Mouse (Mus musculus) hindbrain, embryonic 13.5 days (tissue): ENCODE measurements around the gene Bmp6. TPM values are rescaled to one million over a fixed set of nuclear protein-coding genes. Genes with fewer than 3 reads are reported as not detected.

Source experiments
- ATAC-seq: fragments of 200-750 bp; cut with Nextera tagmentation; 2 replicates; pipeline ENCODE4 v1.8.0; 2017; ENCODE audit warnings: moderate TSS enrichment; ENCODE audit not compliant: low FRiP score
- H3K27ac ChIP-seq: fragments of 300-500 bp; sonication (generic); 2 replicates; pipeline ENCODE4 v1.5.1; 2015; ENCODE audit warnings: inconsistent platforms, mild to moderate bottlenecking, moderate library complexity
- H3K27me3 ChIP-seq: fragments of 300-500 bp; sonication (generic); 2 replicates; pipeline ENCODE4 v1.6.1; 2015; ENCODE audit warnings: mild to moderate bottlenecking, inconsistent platforms
- H3K36me3 ChIP-seq: fragments of 300-500 bp; sonication (generic); 2 replicates; pipeline ENCODE4 v1.6.1; 2015; ENCODE audit warnings: mild to moderate bottlenecking, inconsistent platforms
- H3K4me1 ChIP-seq: fragments of 300-500 bp; sonication (generic); replicated peaks from 2 replicates; pipeline ENCODE4 v1.6.1; 2015; ENCODE audit warnings: inconsistent platforms
- H3K4me2 ChIP-seq: fragments of 300-500 bp; sonication (generic); 2 replicates; pipeline ENCODE4 v1.6.1; 2015; ENCODE audit warnings: inconsistent platforms, mild to moderate bottlenecking, moderate library complexity
- H3K4me3 ChIP-seq: fragments of 300-500 bp; sonication (generic); 2 replicates; pipeline ENCODE4 v1.5.1; 2015; ENCODE audit warnings: mild to moderate bottlenecking, inconsistent platforms
- H3K9ac ChIP-seq: fragments of 300-500 bp; sonication (generic); 2 replicates; pipeline ENCODE4 v1.6.1; 2015; ENCODE audit warnings: mild to moderate bottlenecking, inconsistent platforms
- H3K9me3 ChIP-seq: fragments of 300-500 bp; sonication (generic); 2 replicates; pipeline ENCODE4 v1.6.1; 2016; ENCODE audit warnings: inconsistent platforms
- WGBS: fragments of 180-500 bp; shearing (Covaris S2); methylation state at CpG from one replicate; pipeline ENCODE4 v1.1.7; 2015; 5-methylcytosine and 5-hydroxymethylcytosine counted together
- polyA plus RNA-seq: library from polyadenylated mRNA; unstranded; fragments of >200 nt; fragmentation: Nextera tagmentation; extraction: Ambion mirVana; gene quantifications from 2 replicates; pipeline ENCODE4 v1.2.1, GENCODE M21; 2015

The Bmp6 gene
- polyA plus RNA-seq, 1 experiment from 2014 or later = 3.1 TPM

DNA sequence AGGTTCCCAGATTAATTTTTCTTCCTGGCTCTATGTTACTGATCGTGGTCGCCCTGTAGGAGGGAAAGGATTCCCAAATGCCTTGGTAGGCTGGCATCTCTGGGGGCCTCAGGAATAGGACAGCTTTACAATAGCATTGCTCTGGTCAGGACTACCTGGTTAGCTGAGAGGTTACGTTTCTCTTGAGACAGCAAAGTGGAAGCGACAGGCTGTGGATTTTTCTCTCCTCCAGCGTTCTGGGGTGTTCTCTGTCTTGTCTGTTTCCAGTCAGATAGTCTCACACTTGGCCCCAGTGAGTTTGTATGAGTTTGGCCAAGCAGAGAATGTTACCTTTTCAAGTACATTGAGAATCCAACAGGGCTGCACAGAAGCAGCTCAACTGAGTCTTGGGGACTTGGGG lies 106.5 kb downstream of the Bmp6 start:
- Histone ChIP-seq H3K4me2 (no peak overlapping the region), H3K36me3 (no peaks in the 10 kb centered on the region), H3K4me3 (no peak overlapping the region), H3K9me3 (no peaks in the 10 kb centered on the region), H3K9ac (no peak overlapping the region), H3K27ac (no peak overlapping the region), H3K4me1 (no peaks in the 10 kb centered on the region), H3K27me3 (no peaks in the 10 kb centered on the region)
- ATAC-seq = no peak
- 67% methylated on average over 5 of the region's 5 CpGs for WGBS

- Histone ChIP-seq H3K9me3 (no peaks in the 10 kb centered on the region), H3K36me3 (no peaks in the 10 kb centered on the region), H3K9ac (no peak overlapping the region), H3K4me1 (no peaks in the 10 kb centered on the region), H3K27ac (no peak overlapping the region), H3K4me3 (no peak overlapping the region), H3K27me3 (no peaks in the 10 kb centered on the region), H3K4me2 (no peak overlapping the region)
- WGBS = 80% methylated on average over 1 of the region's 1 CpGs
- ATAC-seq = no peak
Observed at GRCm38 (mm10) chr13:38463410-38463809, 118.5 kb downstream of the Bmp6 start.

- Histone ChIP-seq H3K27me3 (no peaks in the 10 kb centered on the region), H3K4me3 (no peak overlapping the region), H3K4me1 (no peaks in the 10 kb centered on the region), H3K36me3 (no peaks in the 10 kb centered on the region), H3K9ac (no peak overlapping the region), H3K27ac (no peak overlapping the region), H3K4me2 (no peak overlapping the region), H3K9me3 (no peaks in the 10 kb centered on the region)
- no peak for ATAC-seq
- 91% methylated on average over 5 of the region's 5 CpGs for whole genome bisulfite sequencing
Observed at GRCm38 (mm10) chr13:38470882-38471281, 126.0 kb downstream of the Bmp6 start.

- Histone ChIP-seq H3K9me3 (no peaks in the 10 kb centered on the region), H3K4me2 (no peak overlapping the region), H3K27me3 (no peaks in the 10 kb centered on the region), H3K27ac (no peak overlapping the region), H3K4me1 (peaks cover 4% of the 10 kb centered on the region; the same call in 1 of the 2 replicates), H3K9ac (no peak overlapping the region), H3K4me3 (no peak overlapping the region), H3K36me3 (no peaks in the 10 kb centered on the region)
- WGBS = 93% methylated on average over 4 of the region's 4 CpGs
- ATAC-seq = no peak
Observed at GRCm38 (mm10) chr13:38472636-38473035, 127.7 kb downstream of the Bmp6 start.

DNA sequence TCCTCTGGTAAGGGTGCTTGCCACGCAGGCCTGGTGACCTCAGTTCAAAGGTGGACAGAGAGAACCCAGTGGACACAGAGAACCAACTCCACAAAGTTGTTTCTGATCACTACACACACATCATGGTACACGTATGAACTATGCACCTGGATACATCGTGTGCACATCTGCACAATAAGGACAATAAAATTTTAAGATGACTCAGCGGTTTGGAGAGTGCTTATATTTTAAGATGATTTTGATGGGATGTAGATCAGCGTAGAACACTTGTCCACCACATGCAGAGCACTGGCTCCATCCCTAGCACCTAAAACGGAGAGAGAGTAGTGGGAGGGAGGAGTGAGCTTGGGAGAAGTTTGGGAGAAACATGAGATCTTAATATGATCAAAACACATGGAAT lies 128.6 kb downstream of the Bmp6 start:
- H3K4me1 ChIP-seq = peaks cover 4% of the 10 kb centered on the region; the same call in 1 of the 2 replicates
- 95% methylated on average over 6 of the region's 6 CpGs for WGBS

DNA sequence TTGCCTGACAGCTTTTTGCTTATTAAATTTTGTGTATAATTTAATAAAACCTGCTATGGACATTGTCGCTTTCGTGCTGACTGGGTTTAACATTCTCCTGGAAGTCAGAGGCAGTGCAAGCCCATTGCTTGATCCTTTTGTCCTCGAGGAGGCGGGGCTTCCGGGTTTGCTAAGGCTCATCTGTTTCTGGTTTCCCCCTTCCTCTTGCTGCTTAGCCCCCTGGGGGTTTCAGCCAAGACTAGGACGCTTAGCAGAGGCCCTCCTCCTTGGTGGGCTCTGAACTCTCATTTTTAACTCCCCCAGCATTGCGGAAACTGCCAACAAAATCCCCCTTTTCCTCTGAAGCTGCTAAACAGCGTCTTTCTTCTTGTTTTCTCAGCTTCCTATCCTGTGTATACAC lies 132.0 kb downstream of the Bmp6 start:
- H3K27ac ChIP-seq = no peak overlapping the region
- no peak for ATAC-seq
- WGBS = 33% methylated on average over 8 of the region's 8 CpGs
- H3K9ac ChIP-seq = no peak overlapping the region
- no peaks in the 10 kb centered on the region for H3K9me3 ChIP-seq
- no peaks in the 10 kb centered on the region for H3K27me3 ChIP-seq
- H3K4me1 ChIP-seq = peaks cover 4% of the 10 kb centered on the region; the same call in 1 of the 2 replicates
- H3K36me3 ChIP-seq = no peaks in the 10 kb centered on the region
- no peak overlapping the region for H3K4me3 ChIP-seq
- no peak overlapping the region for H3K4me2 ChIP-seq

More for the DNA sequence above, 128.6 kb downstream of the Bmp6 start:
- Histone ChIP-seq H3K27ac (no peak overlapping the region), H3K27me3 (no peaks in the 10 kb centered on the region), H3K4me3 (no peak overlapping the region), H3K36me3 (no peaks in the 10 kb centered on the region), H3K9ac (no peak overlapping the region), H3K9me3 (no peaks in the 10 kb centered on the region), H3K4me2 (no peak overlapping the region)
- no peak for ATAC-seq

DNA sequence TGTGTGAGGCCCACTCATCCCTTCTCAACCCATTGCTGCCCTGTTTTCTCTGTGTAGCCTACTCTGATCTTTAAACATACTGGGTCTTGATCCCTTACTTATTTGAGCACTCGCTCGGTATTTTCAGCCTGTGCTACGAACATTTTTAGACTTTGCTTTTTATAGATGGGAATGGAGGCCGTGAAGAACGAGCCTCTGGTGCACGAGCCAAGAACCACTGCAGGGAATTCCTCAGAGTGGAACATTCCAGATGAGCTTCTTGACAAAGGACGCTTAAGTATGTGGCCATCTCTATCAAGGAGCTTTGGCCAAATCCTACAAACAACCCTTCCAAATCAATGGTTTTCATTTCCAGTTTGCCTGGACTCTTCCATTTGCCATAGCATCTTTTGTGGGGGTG lies 136.1 kb downstream of the Bmp6 start:
- ATAC-seq = no peak
- no peak overlapping the region for H3K4me2 ChIP-seq
- no peaks in the 10 kb centered on the region for H3K9me3 ChIP-seq
- peaks cover 4% of the 10 kb centered on the region; the same call in 1 of the 2 replicates for H3K4me1 ChIP-seq
- no peak overlapping the region for H3K27ac ChIP-seq
- WGBS = 91% methylated on average over 7 of the region's 7 CpGs
- H3K9ac ChIP-seq = no peak overlapping the region
- no peaks in the 10 kb centered on the region for H3K36me3 ChIP-seq
- H3K4me3 ChIP-seq = no peak overlapping the region
- no peaks in the 10 kb centered on the region for H3K27me3 ChIP-seq

DNA sequence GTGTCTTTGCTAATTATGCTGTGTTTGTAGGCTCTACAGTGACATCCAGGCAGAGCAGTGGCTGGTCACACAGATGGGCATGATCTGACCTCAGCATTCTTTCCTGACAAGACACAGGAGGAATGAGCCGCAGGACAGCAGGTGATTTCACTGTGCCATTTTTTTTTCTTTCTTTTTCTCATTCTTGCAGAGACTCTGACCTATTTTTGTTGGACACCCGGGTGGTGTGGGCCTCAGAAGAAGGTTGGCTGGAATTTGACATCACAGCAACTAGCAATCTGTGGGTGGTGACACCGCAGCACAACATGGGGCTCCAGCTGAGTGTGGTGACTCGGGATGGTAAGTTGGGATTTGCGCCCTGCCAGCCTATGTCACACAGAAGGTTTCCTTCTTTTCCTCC lies 139.8 kb downstream of the Bmp6 start:
- 77% methylated on average over 5 of the region's 5 CpGs for WGBS
- H3K9ac ChIP-seq = no peak overlapping the region
- no peaks in the 10 kb centered on the region for H3K36me3 ChIP-seq
- H3K9me3 ChIP-seq = no peaks in the 10 kb centered on the region
- no peak for ATAC-seq
- H3K4me1 ChIP-seq = no peaks in the 10 kb centered on the region
- no peaks in the 10 kb centered on the region for H3K27me3 ChIP-seq
- no peak overlapping the region for H3K4me2 ChIP-seq
- no peak overlapping the region for H3K27ac ChIP-seq
- H3K4me3 ChIP-seq = no peak overlapping the region

DNA sequence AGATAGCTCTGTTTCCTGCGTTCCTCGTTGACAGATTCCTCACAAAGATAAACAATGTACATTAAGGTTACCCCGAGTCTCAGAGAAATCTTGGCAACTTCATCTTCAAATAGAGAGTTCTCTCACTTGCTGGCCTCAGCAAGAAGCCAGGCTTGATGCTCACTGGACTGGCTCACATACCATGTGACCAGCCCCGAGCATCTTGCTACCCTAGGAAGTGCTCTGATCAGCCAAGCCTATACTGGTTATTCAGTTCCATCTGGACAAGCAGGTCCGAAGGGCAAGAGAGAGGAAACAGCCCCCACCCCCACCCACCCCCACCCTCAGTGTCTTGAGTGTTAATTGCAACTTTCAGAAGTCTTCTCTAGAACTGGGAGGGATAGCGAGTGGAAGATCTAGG lies 141.9 kb downstream of the Bmp6 start:
- no peak overlapping the region for H3K9ac ChIP-seq
- ATAC-seq = no peak
- 84% methylated on average over 6 of the region's 6 CpGs for WGBS
- no peaks in the 10 kb centered on the region for H3K27me3 ChIP-seq
- H3K4me2 ChIP-seq = no peak overlapping the region
- H3K4me1 ChIP-seq = no peaks in the 10 kb centered on the region
- no peak overlapping the region for H3K27ac ChIP-seq
- H3K36me3 ChIP-seq = no peaks in the 10 kb centered on the region
- no peaks in the 10 kb centered on the region for H3K9me3 ChIP-seq
- H3K4me3 ChIP-seq = no peak overlapping the region

DNA sequence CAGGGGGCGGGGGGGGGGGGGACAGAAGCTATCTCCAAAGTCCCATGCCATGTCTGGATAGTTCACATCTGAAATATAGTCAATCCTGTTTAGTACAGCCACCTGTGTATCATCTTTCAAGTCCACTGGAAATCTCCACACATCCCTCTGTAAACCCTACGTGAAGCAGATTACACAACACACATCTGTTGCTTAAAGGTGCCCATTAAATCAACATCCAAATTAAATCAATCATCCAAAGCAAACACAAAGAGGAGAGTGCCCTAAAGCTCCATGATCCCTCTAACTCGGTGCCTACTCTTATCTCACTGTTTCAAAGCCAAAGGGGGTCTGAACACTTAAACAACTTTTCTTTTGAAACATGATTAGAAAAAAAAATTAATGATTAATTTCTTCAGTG lies 151.8 kb downstream of the Bmp6 start:
- ATAC-seq = no peak
- Histone ChIP-seq H3K4me3 (no peak overlapping the region), H3K27me3 (no peaks in the 10 kb centered on the region), H3K9ac (no peak overlapping the region), H3K36me3 (peaks cover 35% of the 10 kb centered on the region), H3K27ac (no peak overlapping the region), H3K4me1 (no peaks in the 10 kb centered on the region), H3K9me3 (no peaks in the 10 kb centered on the region), H3K4me2 (no peak overlapping the region)
- WGBS = 63% methylated on average over 3 of the region's 3 CpGs

GRCm38 (mm10) chr13:38501314-38501713 lies 156.4 kb downstream of the Bmp6 start:
- Histone ChIP-seq H3K4me3 (no peak overlapping the region), H3K27me3 (no peaks in the 10 kb centered on the region), H3K36me3 (peaks cover 80% of the 10 kb centered on the region), H3K27ac (no peak overlapping the region), H3K9ac (no peak overlapping the region), H3K4me1 (0 out of 2 replicates have a peak, but pooled peaks cover 3% of the 10 kb centered on the region), H3K4me2 (no peak overlapping the region), H3K9me3 (no peaks in the 10 kb centered on the region)
- no peak for ATAC-seq
- 96% methylated on average over 12 of the region's 12 CpGs for WGBS

- 83% methylated on average over 14 of the region's 14 CpGs for WGBS
- Histone ChIP-seq H3K9me3 (no peaks in the 10 kb centered on the region), H3K27me3 (no peaks in the 10 kb centered on the region), H3K36me3 (peaks cover 92% of the 10 kb centered on the region), H3K9ac (no peak overlapping the region), H3K4me2 (no peak overlapping the region), H3K4me1 (0 out of 2 replicates have a peak, but pooled peaks cover 3% of the 10 kb centered on the region), H3K4me3 (no peak overlapping the region), H3K27ac (no peak overlapping the region)
- ATAC-seq = no peak
Observed at GRCm38 (mm10) chr13:38503137-38503849, 158.4 kb downstream of the Bmp6 start.

DNA sequence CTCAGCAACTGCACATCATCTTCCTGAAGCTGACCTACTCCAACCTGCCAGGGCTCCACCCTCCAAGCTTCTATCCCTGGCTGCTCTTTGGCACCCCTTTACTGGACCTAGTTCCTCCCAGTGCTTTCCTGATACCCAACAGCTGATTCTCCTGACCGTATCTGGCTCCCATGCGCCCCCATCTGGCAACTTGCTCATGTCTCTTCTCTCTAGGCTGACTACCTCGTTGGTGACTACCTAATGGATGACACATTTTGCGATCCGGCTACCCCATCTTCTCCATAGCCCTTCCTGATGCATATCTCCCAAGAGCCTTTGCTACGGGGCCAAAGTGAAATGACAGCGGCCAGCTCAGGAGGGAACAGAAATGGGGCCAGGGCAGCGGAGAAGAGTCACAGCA lies 161.4 kb downstream of the Bmp6 start:
- no peak overlapping the region for H3K4me3 ChIP-seq
- H3K36me3 ChIP-seq = peaks cover 70% of the 10 kb centered on the region
- no peak overlapping the region for H3K27ac ChIP-seq
- H3K4me1 ChIP-seq = peaks cover 10% of the 10 kb centered on the region
- no peak overlapping the region for H3K9ac ChIP-seq
- no peaks in the 10 kb centered on the region for H3K27me3 ChIP-seq
- WGBS = 86% methylated on average over 8 of the region's 8 CpGs
- no peaks in the 10 kb centered on the region for H3K9me3 ChIP-seq
- ATAC-seq = no peak
- no peak overlapping the region for H3K4me2 ChIP-seq
